Mouse (Mus musculus) hindbrain, postnatal 0 days (tissue): ENCODE measurements around the gene Baz2a. TPM values are rescaled to one million over a fixed set of nuclear protein-coding genes. Genes with fewer than 3 reads are reported as not detected.
"Not testable (repeated sequence)": the region's sequence is repeated elsewhere in the genome, so short reads cannot be mapped to it uniquely, and the experiment has no call there.

Experiments
- ATAC-seq: fragments of 200-750 bp; cut with Nextera tagmentation; 2 replicates; pipeline ENCODE4 v1.8.0; 2017; ENCODE audit warnings: mild to moderate bottlenecking, moderate TSS enrichment, moderate library complexity
- DNase-seq: peaks from one replicate; pipeline ENCODE4 v3.0.0-alpha.2; 2015; ENCODE audit warnings: low spot score
- H3K27ac ChIP-seq: fragments of 300-500 bp; sonication (generic); 2 replicates; pipeline ENCODE4 v1.5.1; 2014; ENCODE audit warnings: mild to moderate bottlenecking
- H3K27me3 ChIP-seq: fragments of 300-500 bp; sonication (generic); 2 replicates; pipeline ENCODE4 v1.6.1; 2014; ENCODE audit warnings: low read length, mixed read lengths; ENCODE audit not compliant: insufficient read depth
- H3K36me3 ChIP-seq: fragments of 300-500 bp; sonication (generic); 2 replicates; pipeline ENCODE4 v1.6.1; 2014; ENCODE audit warnings: low read length, mixed read lengths; ENCODE audit not compliant: insufficient read depth
- H3K4me1 ChIP-seq: fragments of 300-500 bp; sonication (generic); 2 replicates; pipeline ENCODE4 v1.6.1; 2014; ENCODE audit warnings: antibody characterized with exemption, low read length, mixed read lengths; ENCODE audit not compliant: insufficient read depth
- H3K4me2 ChIP-seq: fragments of 300-500 bp; sonication (generic); 2 replicates; pipeline ENCODE4 v1.6.1; 2014; ENCODE audit warnings: low read depth, mild to moderate bottlenecking, low read length, moderate library complexity, mixed read lengths
- H3K4me3 ChIP-seq: fragments of 300-500 bp; sonication (generic); 2 replicates; pipeline ENCODE4 v1.5.1; 2014; ENCODE audit warnings: low read length
- H3K9ac ChIP-seq: fragments of 300-500 bp; sonication (generic); replicated peaks from 2 replicates; pipeline ENCODE4 v1.6.1; 2014; ENCODE audit warnings: mild to moderate bottlenecking, low read length, moderate library complexity, mixed read lengths
- H3K9me3 ChIP-seq: fragments of 300-500 bp; sonication (generic); 2 replicates; pipeline ENCODE4 v1.6.1; 2016; ENCODE audit warnings: low read length, mixed read lengths
- CTCF ChIP-seq: IDR thresholded peaks from 2 replicates; pipeline ENCODE4 v1.5.1; 2016; ENCODE audit warnings: antibody characterized with exemption, control low read depth, low read depth
- WGBS: fragments of 180-500 bp; shearing (Covaris S2); extraction: QIAGEN DNeasy Blood & Tissue Kit; methylation state at CpG from one replicate; pipeline ENCODE4 v1.1.7; 2014; 5-methylcytosine and 5-hydroxymethylcytosine counted together
- polyA plus RNA-seq: library from polyadenylated mRNA; unstranded; fragments of >200 nt; fragmentation: Nextera tagmentation; extraction: Ambion mirVana; gene quantifications from 2 replicates; pipeline ENCODE4 v1.2.1, GENCODE M21; 2015
- total RNA-seq: library from RNA; depleted of rRNA; stranded (reverse); fragments of >200 nt; gene quantifications from 2 replicates; pipeline ENCODE4 v1.2.3, GENCODE M21; 2014

Gene Baz2a
- total and polyA plus RNA-seq, 2 experiments from 2014 or later = 10.6 to 14.3 TPM

- peaks cover 8% of the 10 kb centered on the region; the same call in 1 of the 2 replicates for H3K4me1 ChIP-seq
- peaks cover 13% of the 10 kb centered on the region; the same call in 1 of the 2 replicates for H3K36me3 ChIP-seq
- TF ChIP-seq CTCF = peak; percentile 42
- no peak overlapping the region for H3K9ac ChIP-seq
- DNase-seq (no peak), ATAC-seq (no peak)
- 85% methylated on average over 1 of the region's 1 CpGs for WGBS
- no peaks in the 10 kb centered on the region for H3K27me3 ChIP-seq
- H3K27ac ChIP-seq = no peak overlapping the region
- H3K9me3 ChIP-seq = no peaks in the 10 kb centered on the region
- no peak overlapping the region for H3K4me3 ChIP-seq
- no peak overlapping the region for H3K4me2 ChIP-seq
Measured at GRCm38 (mm10) chr10:128080496-128080895, 10.9 kb upstream of the Baz2a start.

DNA sequence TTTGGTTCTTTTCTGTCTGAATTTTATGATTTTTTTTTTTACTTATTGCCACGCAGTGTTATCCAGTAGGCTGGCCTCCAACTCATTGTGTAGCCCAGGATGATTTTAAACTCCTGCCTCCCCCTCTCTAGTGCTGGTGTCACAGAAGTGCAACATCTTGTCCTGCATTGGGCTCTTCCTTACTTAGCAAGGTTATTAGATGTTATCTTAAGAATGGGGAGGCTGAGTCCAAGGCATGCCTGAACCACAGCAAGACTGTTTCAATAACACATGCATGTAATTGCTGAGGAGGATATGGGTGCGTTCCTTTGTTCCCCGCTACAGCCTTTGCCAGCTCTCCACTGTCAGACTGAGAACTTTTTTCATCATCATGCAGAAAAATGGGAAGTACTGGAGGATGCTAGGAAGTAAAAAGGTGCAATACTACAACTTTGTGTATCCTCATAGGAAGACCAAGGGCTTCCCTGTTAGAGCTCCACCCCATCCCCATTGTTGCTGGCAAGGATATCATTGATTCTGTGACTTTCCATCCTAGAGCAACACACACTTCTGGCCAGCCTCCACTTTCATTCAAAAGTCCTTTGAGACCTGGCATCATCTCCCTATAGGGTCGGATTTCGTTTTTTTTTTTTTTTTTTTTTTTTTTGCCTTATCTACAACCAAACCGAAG lies 9.4 kb upstream of the Baz2a start:
- peak overlapping the region; percentile 78 for H3K9ac ChIP-seq

DNA sequence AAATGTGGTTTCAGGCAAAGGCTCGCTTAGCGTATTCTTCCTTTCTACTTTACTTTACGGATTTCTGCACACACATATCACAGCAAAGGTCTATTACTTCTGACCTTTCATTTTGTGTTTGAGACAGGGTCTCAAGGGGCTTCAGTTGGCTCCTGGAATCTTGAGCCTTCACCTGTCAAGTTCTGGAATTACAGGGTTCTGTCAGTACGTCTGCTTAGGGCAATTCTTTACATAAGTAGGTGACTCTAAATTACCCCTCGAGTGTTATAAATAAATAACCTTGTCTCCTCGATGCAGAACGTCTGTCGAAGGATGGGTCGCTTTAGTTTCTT lies 8.9 kb upstream of the Baz2a start:
- Histone ChIP-seq H3K27ac (peak overlapping the region; percentile 89), H3K9me3 (no peaks in the 10 kb centered on the region), H3K4me2 (peak overlapping the region; percentile 86), H3K4me3 (peak overlapping the region; percentile 98), H3K9ac (peak overlapping the region; percentile 78), H3K36me3 (peaks cover 26% of the 10 kb centered on the region), H3K27me3 (no peaks in the 10 kb centered on the region), H3K4me1 (peaks cover 8% of the 10 kb centered on the region; the same call in 1 of the 2 replicates)
- ATAC-seq = no peak
- no peak for TF ChIP-seq CTCF
- peak; percentile 38 for DNase-seq
- WGBS = 18% methylated on average over 9 of the region's 9 CpGs

More for the DNA sequence above, 9.4 kb upstream of the Baz2a start:
- Histone ChIP-seq H3K4me1 (peaks cover 8% of the 10 kb centered on the region; the same call in 1 of the 2 replicates), H3K4me2 (peak overlapping the region; percentile 86), H3K27ac (peak overlapping the region; percentile 89), H3K4me3 (peak overlapping the region; percentile 98), H3K27me3 (no peaks in the 10 kb centered on the region), H3K9me3 (no peaks in the 10 kb centered on the region), H3K36me3 (peaks cover 26% of the 10 kb centered on the region)
- WGBS = 65% methylated on average over 6 of the region's 6 CpGs
- DNase-seq (no peak), ATAC-seq (no peak)
- no peak for TF ChIP-seq CTCF

- peak; percentile 100 for DNase-seq
- Histone ChIP-seq H3K9me3 (no peaks in the 10 kb centered on the region), H3K36me3 (peaks cover 26% of the 10 kb centered on the region), H3K4me1 (peaks cover 8% of the 10 kb centered on the region; the same call in 1 of the 2 replicates), H3K27ac (peak within 1 kb of the TSS; percentile 98), H3K4me2 (peak within 1 kb of the TSS; percentile 86), H3K4me3 (peak within 1 kb of the TSS; percentile 98), H3K9ac (peak within 1 kb of the TSS; percentile 100), H3K27me3 (no peaks in the 10 kb centered on the region)
- ATAC-seq = peak; percentile 100
- 0% methylated on average over 34 of the region's 34 CpGs for WGBS
- no peak for TF ChIP-seq CTCF
Measured at GRCm38 (mm10) chr10:128082880-128083421, 8.4 kb upstream of the Baz2a start, which contains the start of gene Atp5b. Gene Atp5b (plus strand): TSS chr10:128083273.

GRCm38 (mm10) chr10:128083688-128084087 lies 7.7 kb upstream of the Baz2a start:
- no peak for TF ChIP-seq CTCF
- peak overlapping the region; percentile 100 for H3K9ac ChIP-seq
- peaks cover 8% of the 10 kb centered on the region; the same call in 1 of the 2 replicates for H3K4me1 ChIP-seq
- peak overlapping the region; percentile 98 for H3K4me3 ChIP-seq
- H3K9me3 ChIP-seq = no peaks in the 10 kb centered on the region
- H3K4me2 ChIP-seq = peak overlapping the region; percentile 72
- peak overlapping the region; percentile 98 for H3K27ac ChIP-seq
- peaks cover 33% of the 10 kb centered on the region for H3K36me3 ChIP-seq
- DNase-seq (peak; percentile 43), ATAC-seq (no peak)
- WGBS = 0% methylated on average over 22 of the region's 22 CpGs
- no peaks in the 10 kb centered on the region for H3K27me3 ChIP-seq

GRCm38 (mm10) chr10:128084160-128084559 lies 7.2 kb upstream of the Baz2a start:
- peak overlapping the region; percentile 72 for H3K4me2 ChIP-seq
- peaks cover 38% of the 10 kb centered on the region for H3K36me3 ChIP-seq
- no peak for ATAC-seq
- WGBS = 3% methylated on average over 3 of the region's 3 CpGs
- H3K9ac ChIP-seq = peak overlapping the region; percentile 100
- TF ChIP-seq CTCF = no peak
- no peaks in the 10 kb centered on the region for H3K27me3 ChIP-seq
- H3K9me3 ChIP-seq = no peaks in the 10 kb centered on the region
- H3K27ac ChIP-seq = peak overlapping the region; percentile 98
- H3K4me3 ChIP-seq = peak overlapping the region; percentile 98
- DNase-seq = no peak
- H3K4me1 ChIP-seq = peaks cover 8% of the 10 kb centered on the region; the same call in 1 of the 2 replicates

DNA sequence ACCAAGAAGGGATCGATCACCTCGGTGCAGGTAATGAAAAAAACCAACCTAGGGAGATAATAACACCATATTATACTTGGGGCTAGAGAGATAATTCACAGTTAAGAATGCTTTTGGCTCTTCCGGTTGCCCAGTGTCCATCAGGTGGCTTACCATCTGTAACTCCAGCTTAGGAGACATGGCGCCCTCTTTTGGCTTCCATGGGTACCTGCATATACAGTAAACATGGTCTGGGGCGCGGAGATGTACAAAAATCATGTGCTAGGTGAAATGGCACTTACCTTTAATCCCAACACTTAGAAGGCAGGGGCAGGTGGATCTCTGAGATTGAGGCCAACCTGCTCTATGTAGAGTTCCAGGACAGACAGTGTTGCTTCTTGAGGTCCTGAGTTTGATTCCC lies 5.0 kb upstream of the Baz2a start:
- peak; percentile 77 for DNase-seq
- peak; percentile 69 for TF ChIP-seq CTCF
- Histone ChIP-seq H3K9me3 (no peaks in the 10 kb centered on the region), H3K27me3 (no peaks in the 10 kb centered on the region), H3K36me3 (peaks cover 46% of the 10 kb centered on the region), H3K4me3 (no peak overlapping the region), H3K27ac (no peak overlapping the region), H3K9ac (no peak overlapping the region), H3K4me2 (no peak overlapping the region), H3K4me1 (peaks cover 10% of the 10 kb centered on the region; the same call in 1 of the 2 replicates)
- 74% methylated on average over 6 of the region's 6 CpGs for WGBS
- no peak for ATAC-seq

- not testable (repeated sequence) for H3K27me3 ChIP-seq, DNase-seq, H3K4me3 ChIP-seq, H3K9me3 ChIP-seq, H3K4me2 ChIP-seq, H3K27ac ChIP-seq, H3K9ac ChIP-seq, ATAC-seq
- H3K36me3 ChIP-seq = peaks cover 46% of the 10 kb centered on the region
- H3K4me1 ChIP-seq = peaks cover 13% of the 10 kb centered on the region; the same call in 1 of the 2 replicates
- 69% methylated on average over 2 of the region's 2 CpGs for WGBS
Measured at GRCm38 (mm10) chr10:128087216-128087615, 4.2 kb upstream of the Baz2a start.
